Mouse (Mus musculus) limb, embryonic 14.5 days (tissue): ENCODE results near the gene Sobp. TPM values are rescaled to one million over a fixed set of nuclear protein-coding genes. Genes with fewer than 3 reads are reported as not detected.

ENCODE experiments used
- ATAC-seq: fragments of 200-750 bp; cut with Nextera tagmentation; 2 replicates; pipeline ENCODE4 v1.8.0; 2017; ENCODE audit warnings: low read depth, moderate number of reproducible peaks, moderate TSS enrichment; ENCODE audit not compliant: low FRiP score
- DNase-seq: peaks from one replicate; pipeline ENCODE4 v3.0.0-alpha.2; 2015; ENCODE audit warnings: low spot score
- H3K27ac ChIP-seq: fragments of 300-500 bp; sonication (generic); replicated peaks from 2 replicates; pipeline ENCODE4 v1.5.1; 2014; ENCODE audit warnings: low read depth, mild to moderate bottlenecking, low read length, moderate library complexity, mixed read lengths
- H3K27me3 ChIP-seq: fragments of 300-500 bp; sonication (generic); 2 replicates; pipeline ENCODE4 v1.6.1; 2014; ENCODE audit warnings: low read length, mixed read lengths; ENCODE audit not compliant: control insufficient read depth, insufficient read depth
- H3K36me3 ChIP-seq: fragments of 300-500 bp; sonication (generic); 2 replicates; pipeline ENCODE4 v1.6.1; 2014; ENCODE audit warnings: mild to moderate bottlenecking, low read length, moderate library complexity, mixed read lengths; ENCODE audit not compliant: control insufficient read depth, insufficient read depth
- H3K4me1 ChIP-seq: fragments of 300-500 bp; sonication (generic); 2 replicates; pipeline ENCODE4 v1.6.1; 2014; ENCODE audit warnings: antibody characterized with exemption, low read length, mixed read lengths; ENCODE audit not compliant: control insufficient read depth, insufficient read depth
- H3K4me2 ChIP-seq: fragments of 300-500 bp; sonication (generic); replicated peaks from 2 replicates; pipeline ENCODE4 v1.6.1; 2014; ENCODE audit warnings: low read depth, mild to moderate bottlenecking, low read length, moderate library complexity; ENCODE audit not compliant: severe bottlenecking
- H3K4me3 ChIP-seq: fragments of 300-500 bp; sonication (generic); replicated peaks from 2 replicates; pipeline ENCODE4 v1.5.1; 2014; ENCODE audit warnings: low read length
- H3K9ac ChIP-seq: fragments of 300-500 bp; sonication (generic); 2 replicates; pipeline ENCODE4 v1.6.1; 2014; ENCODE audit warnings: mild to moderate bottlenecking, low read depth, low read length, moderate library complexity; ENCODE audit not compliant: severe bottlenecking
- H3K9me3 ChIP-seq: fragments of 300-500 bp; sonication (generic); 2 replicates; pipeline ENCODE4 v1.6.1; 2016; ENCODE audit warnings: low read length; ENCODE audit not compliant: control insufficient read depth
- POLR2A ChIP-seq: fragments of 200-500 bp; IDR thresholded peaks from 2 replicates; pipeline ENCODE4 v1.8.0; 2012; ENCODE audit warnings: inconsistent platforms, mild to moderate bottlenecking, moderate library complexity, borderline replicate concordance; ENCODE audit not compliant: insufficient read depth, insufficient read length; ENCODE audit errors: extremely low read depth
- WGBS: fragments of 180-500 bp; shearing (Covaris S2); extraction: QIAGEN DNeasy Blood & Tissue Kit; methylation state at CpG from one replicate; pipeline ENCODE4 v1.1.7; 2014; 5-methylcytosine and 5-hydroxymethylcytosine counted together
- polyA plus RNA-seq, 2 experiments: library from polyadenylated mRNA; depleted of rRNA in 1 of 2; stranded (reverse) in 1 of 2; unstranded in 1 of 2; fragments of >200 nt; fragmentation: Nextera tagmentation in 1 of 2; extraction: Ambion mirVana in 1 of 2; gene quantifications; 2 replicates each; pipeline versions ENCODE4 v1.2.1 to v1.2.3; 2012 to 2014

The Sobp gene
- polyA plus RNA-seq, 2 experiments: 4.9 to 6.2 TPM

DNA sequence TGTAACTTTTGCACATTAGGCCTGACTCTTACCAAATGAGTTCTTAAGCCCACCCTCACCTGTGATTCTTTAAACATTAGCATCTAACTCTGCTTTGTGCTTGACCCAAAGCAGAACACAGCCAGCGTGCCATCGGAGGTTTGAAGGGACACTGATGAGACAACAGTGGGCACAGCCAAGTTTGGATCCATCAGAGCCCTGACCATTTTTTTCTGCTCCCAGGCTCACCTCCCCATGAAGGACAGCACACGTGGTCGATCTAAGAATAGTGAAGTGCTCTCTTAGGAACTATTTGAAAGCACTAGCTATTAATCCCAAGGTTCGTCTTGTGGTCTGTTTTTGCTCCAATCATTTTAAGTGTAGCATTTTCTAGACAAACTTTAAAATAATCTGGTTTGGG lies 159.5 kb downstream of the Sobp start:
- DNase-seq (no peak), ATAC-seq (no peak)
- 78% methylated on average over 5 of the region's 5 CpGs for WGBS
- Histone ChIP-seq H3K9ac (no peak overlapping the region), H3K9me3 (no peaks in the 10 kb centered on the region), H3K27ac (no peak overlapping the region), H3K4me2 (no peak overlapping the region), H3K27me3 (peaks cover 8% of the 10 kb centered on the region), H3K4me3 (no peak overlapping the region), H3K36me3 (no peaks in the 10 kb centered on the region), H3K4me1 (peaks cover 5% of the 10 kb centered on the region; the same call in 1 of the 2 replicates)
- no peak for TF ChIP-seq POLR2A

DNA sequence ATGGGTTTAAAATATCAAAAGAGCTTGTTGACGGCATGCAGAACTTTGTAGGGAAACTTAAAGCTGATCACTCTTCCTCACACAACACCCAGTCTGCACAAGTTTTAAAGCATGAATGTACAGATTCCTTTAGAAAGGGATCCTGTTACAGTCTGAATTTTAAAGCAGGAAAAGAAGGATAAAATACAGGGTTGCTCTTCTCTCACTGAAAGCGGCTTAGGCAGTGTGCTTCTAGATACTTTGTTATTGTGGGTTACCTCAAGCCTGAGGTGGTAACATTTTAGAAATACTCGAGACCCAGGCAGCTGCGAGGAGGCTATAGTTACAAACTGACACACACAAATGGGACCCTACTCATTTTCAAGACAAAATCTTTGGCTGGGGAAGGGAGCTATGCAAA lies 160.0 kb downstream of the Sobp start:
- Histone ChIP-seq H3K4me3 (no peak overlapping the region), H3K27ac (no peak overlapping the region), H3K4me2 (no peak overlapping the region), H3K9ac (no peak overlapping the region), H3K4me1 (peaks cover 5% of the 10 kb centered on the region; the same call in 1 of the 2 replicates), H3K27me3 (peaks cover 5% of the 10 kb centered on the region; the same call in 1 of the 2 replicates), H3K36me3 (no peaks in the 10 kb centered on the region), H3K9me3 (no peaks in the 10 kb centered on the region)
- WGBS: 50% methylated on average over 4 of the region's 4 CpGs
- DNase-seq: no peak
- no peak for ATAC-seq
- no peak for TF ChIP-seq POLR2A

DNA sequence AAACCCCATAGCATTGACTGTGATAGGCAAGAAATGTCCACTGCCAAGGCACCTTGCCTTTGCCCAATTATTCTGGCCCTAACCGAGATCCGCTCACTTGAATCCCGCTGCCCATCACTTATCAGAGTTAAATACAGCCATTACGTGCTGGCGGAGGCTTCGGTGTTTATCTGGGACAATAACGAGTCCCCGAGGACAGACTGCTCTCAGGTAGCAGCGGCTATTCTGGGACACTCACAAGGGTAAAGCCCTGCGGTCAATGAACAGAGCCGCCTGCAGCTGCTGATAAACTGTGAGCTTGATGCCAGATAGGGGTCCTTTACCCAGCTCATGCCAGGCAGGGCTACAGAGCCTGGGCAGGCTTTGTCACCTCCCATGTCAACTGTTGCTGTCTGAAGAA lies 166.2 kb downstream of the Sobp start:
- WGBS: 72% methylated on average over 11 of the region's 11 CpGs
- Histone ChIP-seq H3K36me3 (no peaks in the 10 kb centered on the region), H3K4me1 (peaks cover 6% of the 10 kb centered on the region), H3K4me2 (no peak overlapping the region), H3K27me3 (no peaks in the 10 kb centered on the region), H3K9ac (no peak overlapping the region), H3K4me3 (no peak overlapping the region), H3K9me3 (no peaks in the 10 kb centered on the region), H3K27ac (no peak overlapping the region)
- no peak for TF ChIP-seq POLR2A
- ATAC-seq (no peak), DNase-seq (no peak)

DNA sequence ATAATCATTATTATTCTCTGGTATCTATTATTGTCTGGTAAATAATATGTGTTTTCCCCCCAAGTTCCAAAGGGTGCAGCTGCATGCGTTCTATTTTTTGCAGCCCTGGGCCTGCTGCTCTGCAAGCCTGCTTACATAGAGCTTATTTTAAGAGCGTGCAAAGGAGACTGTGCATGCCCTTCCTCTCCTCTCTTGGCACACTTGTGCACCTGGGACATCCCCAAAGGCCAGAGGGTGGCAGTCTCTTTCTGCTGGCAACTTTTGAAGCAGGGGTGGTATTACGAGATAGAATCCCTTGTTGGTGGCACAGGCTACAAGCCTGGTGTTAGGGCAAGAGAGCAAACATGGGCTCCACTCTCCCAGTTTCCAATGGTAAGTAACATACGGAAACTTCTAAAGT lies 167.8 kb downstream of the Sobp start:
- DNase-seq (no peak), ATAC-seq (no peak)
- no peak overlapping the region for H3K9ac ChIP-seq
- 90% methylated on average over 4 of the region's 4 CpGs for WGBS
- H3K4me2 ChIP-seq: no peak overlapping the region
- H3K4me3 ChIP-seq: no peak overlapping the region
- H3K9me3 ChIP-seq: no peaks in the 10 kb centered on the region
- H3K27ac ChIP-seq: no peak overlapping the region
- no peak for TF ChIP-seq POLR2A
- H3K27me3 ChIP-seq: no peaks in the 10 kb centered on the region
- peaks cover 18% of the 10 kb centered on the region for H3K4me1 ChIP-seq
- H3K36me3 ChIP-seq: no peaks in the 10 kb centered on the region

DNA sequence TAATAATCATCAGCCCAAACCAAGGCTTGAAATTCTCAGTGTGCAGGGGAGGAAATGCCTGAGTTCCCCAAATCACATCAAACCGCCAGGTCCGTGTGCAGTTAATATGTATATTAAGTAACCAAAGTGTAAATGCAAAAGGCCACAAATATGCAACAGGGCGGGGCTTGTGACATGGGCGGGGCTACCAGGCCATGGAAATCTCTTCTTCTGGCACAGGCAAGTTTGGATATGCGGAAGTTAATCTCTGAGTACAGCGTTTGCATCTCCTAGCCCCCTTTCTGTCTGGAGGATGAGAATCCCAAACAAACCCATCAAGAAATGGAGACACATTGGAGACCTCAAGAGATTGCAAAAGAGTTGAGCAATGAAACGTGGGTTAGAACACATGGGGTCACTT lies 168.7 kb downstream of the Sobp start:
- ATAC-seq: no peak
- Histone ChIP-seq H3K36me3 (no peaks in the 10 kb centered on the region), H3K9ac (no peak overlapping the region), H3K27me3 (no peaks in the 10 kb centered on the region), H3K4me3 (no peak overlapping the region), H3K4me1 (peaks cover 18% of the 10 kb centered on the region), H3K27ac (no peak overlapping the region), H3K9me3 (no peaks in the 10 kb centered on the region), H3K4me2 (no peak overlapping the region)
- WGBS: 79% methylated on average over 7 of the region's 7 CpGs
- TF ChIP-seq POLR2A: no peak
- DNase-seq: no peak

DNA sequence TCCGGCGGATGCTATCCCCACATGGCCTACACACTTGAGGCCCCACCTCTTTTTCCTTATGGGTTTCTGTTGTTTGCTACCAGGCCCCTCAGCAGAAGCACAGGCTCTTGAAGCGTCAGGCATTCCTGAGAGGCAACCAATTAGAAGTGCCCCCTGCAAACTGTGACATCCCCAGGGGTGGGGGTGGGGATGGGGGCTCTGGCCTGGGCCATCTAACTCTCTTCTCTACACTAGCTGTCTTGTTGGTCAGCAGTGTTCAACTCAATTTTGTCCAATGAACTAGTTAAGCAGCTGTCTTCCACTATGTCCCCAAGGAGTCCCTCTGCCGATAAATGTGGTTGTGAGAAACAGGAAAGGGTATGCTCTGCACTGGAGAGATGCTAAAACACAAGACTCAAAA lies 169.3 kb downstream of the Sobp start:
- 78% methylated on average over 4 of the region's 4 CpGs for WGBS

More for the DNA sequence above, 169.3 kb downstream of the Sobp start:
- Histone ChIP-seq H3K36me3 (no peaks in the 10 kb centered on the region), H3K4me1 (peaks cover 18% of the 10 kb centered on the region), H3K27ac (no peak overlapping the region), H3K4me3 (no peak overlapping the region), H3K9me3 (no peaks in the 10 kb centered on the region), H3K27me3 (no peaks in the 10 kb centered on the region), H3K9ac (no peak overlapping the region), H3K4me2 (no peak overlapping the region)
- ATAC-seq (no peak), DNase-seq (no peak)
- no peak for TF ChIP-seq POLR2A
